Mouse (Mus musculus) embryonic stem cell, embryonic (primary cell): ENCODE results near the gene Gng8.

Experiments
- CTCF ChIA-PET, 4 experiments: fragments of 300-600 bp in 2 of 4; fragments of 350-600 bp in 2 of 4; sonication (Branson Sonifier 250); formaldehyde crosslinking; loops; one replicate each; lab custom pipeline; 2022; ENCODE audit warnings: inconsistent platforms in 2 of 4; lab: Charles Lee
- POLR2A ChIA-PET, 4 experiments: fragments of 300-600 bp in 2 of 4; fragments of 350-600 bp in 2 of 4; sonication (Branson Sonifier 250); formaldehyde crosslinking; loops; one replicate each; lab custom pipeline; 2022; ENCODE audit warnings: antibody characterized with exemption in 4 of 4, inconsistent platforms in 1 of 4; lab: Charles Lee

Gene Gng8

DNA sequence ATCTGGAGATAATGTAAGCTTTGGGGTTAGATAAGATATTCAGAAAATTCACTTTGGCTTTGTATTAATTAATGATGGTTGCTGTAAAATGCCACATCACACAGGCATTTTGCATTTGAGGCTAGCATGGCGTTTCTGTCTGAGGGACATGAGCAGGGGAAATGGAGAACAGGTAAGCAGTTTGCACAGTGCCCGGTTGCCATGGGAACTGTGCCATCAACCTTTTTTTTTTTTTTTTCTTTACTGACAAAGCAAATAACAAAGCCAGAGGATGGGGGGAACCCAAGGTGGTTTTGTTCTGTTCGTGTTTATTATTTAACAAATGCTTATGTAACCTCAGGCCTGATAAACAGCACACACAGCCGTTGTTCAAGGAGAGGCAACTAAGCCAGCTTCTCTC lies 51.3 kb downstream of the Gng8 start:
- CTCF ChIA-PET = interaction anchor here in 2 of 4 experiments (1.6 to 6.0 kb wide), 2 partner anchors 10 kb away, joined by 3 to 47 read pairs; no protein-coding TSS in a partner anchor
- POLR2A ChIA-PET = interaction anchor here in 1 of 4 experiments (1.9 kb wide), 1 partner anchor 10 kb away, joined by 4 read pairs; no protein-coding TSS in a partner anchor

DNA sequence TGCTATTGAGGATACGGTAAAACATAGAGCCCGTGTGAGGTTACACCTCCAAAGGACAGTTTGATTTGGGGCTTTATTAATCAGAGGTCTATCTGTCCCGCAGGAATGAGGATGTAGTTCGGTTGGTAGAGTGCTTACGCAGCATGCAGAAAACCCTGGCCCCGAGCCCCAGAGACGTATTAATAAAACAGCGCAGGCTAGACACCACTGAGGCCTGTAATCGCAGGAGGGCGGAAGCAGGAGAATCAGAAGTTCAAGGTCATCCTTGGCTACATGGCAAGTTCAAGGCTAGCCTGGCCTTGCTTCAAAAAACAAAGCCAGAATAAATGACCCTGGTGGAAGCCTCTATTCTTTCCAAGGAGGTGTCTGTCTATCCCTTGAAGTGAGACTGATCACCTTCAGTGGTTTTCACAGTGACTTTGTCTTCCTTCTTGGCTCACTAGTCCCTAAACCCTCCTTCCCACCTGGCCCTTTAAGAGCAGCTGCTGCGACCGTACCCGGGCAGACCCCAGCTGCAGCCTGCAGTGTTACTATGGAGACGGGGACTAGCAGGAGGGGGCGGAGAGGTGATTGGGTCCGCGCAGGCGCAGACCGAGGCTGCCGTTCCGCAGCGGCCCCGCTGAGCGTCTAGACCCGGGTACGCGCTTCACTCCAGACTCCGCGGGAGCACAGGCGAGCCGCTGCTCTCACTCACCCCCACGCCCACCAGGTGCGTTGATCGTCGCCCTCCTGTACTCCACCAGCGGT lies 52.6 kb downstream of the Gng8 start, which contains the start of gene Pnmal2:
Gene Pnmal2 (plus strand): TSS at position 622 of the 747 bp plus-strand sequence.
- ChIA-PET POLR2A (interaction anchor here (0.6 to 2.2 kb wide), 19 partner anchors 9 to 152 kb away, joined by 3 to 12 read pairs (median 4); partner anchors contain the start of gene Pnmal1 (in 1 of the 4)), CTCF (interaction anchor here (0.6 to 6.0 kb wide), 20 partner anchors 9 to 122 kb away, joined by 3 to 47 read pairs (median 3); partner anchors contain the start of genes Gm42372 (in 1 of the 4) and Gng8 (in 1 of the 4))

DNA sequence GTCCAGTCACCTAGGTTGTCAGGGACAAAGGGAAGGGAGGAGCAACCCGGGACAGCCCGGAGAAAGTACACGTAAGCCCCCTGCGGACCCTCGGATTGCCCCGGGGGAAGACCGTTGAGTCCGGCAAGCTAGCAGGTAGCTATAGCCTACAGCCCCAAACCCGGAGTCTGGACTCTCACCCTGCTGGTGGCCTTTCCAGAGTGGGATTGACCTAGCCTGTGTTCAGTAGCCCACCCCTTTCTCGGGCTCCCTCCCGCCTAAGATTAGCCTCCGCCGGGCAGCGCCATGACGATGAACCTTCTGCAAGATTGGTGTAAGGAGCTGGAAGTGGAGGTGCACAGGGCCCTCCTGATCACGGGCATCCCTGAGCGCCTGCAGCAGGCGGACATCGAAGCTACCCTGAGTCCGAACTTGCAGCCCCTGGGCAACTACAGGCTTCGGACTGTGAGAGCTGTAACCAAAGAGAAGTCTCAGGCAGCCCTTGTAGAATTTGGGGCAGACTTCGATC lies 53.3 kb downstream of the Gng8 start:
- CTCF ChIA-PET = interaction anchor here (0.6 to 6.0 kb wide), 19 partner anchors 8 to 121 kb away, joined by 3 to 47 read pairs (median 4); partner anchors contain the start of gene Gm42372 (in 1 of the 4)
- POLR2A ChIA-PET = interaction anchor here (0.6 to 2.2 kb wide), 20 partner anchors 9 to 153 kb away, joined by 3 to 12 read pairs (median 4); partner anchors contain the start of gene Pnmal1 (in 1 of the 4)
